Mouse (Mus musculus) lung, embryonic 15.5 days (tissue): Measurements from ENCODE around the gene Syne2. TPM values are rescaled to one million over a fixed set of nuclear protein-coding genes. Genes with fewer than 3 reads are reported as not detected.

Source experiments
- ATAC-seq: fragments of 200-750 bp; cut with Nextera tagmentation; 2 replicates; pipeline ENCODE4 v1.8.0; 2017; ENCODE audit warnings: moderate number of reproducible peaks, borderline replicate concordance; ENCODE audit not compliant: low FRiP score, low TSS enrichment; ENCODE audit errors: extremely low read depth
- H3K27ac ChIP-seq: fragments of 300-500 bp; sonication (generic); 2 replicates; pipeline ENCODE4 v1.5.1; 2015; ENCODE audit warnings: moderate library complexity, mild to moderate bottlenecking, inconsistent platforms
- H3K27me3 ChIP-seq: fragments of 300-500 bp; sonication (generic); 2 replicates; pipeline ENCODE4 v1.6.1; 2015; ENCODE audit warnings: inconsistent platforms
- H3K36me3 ChIP-seq: fragments of 300-500 bp; sonication (generic); 2 replicates; pipeline ENCODE4 v1.6.1; 2015; ENCODE audit warnings: inconsistent platforms
- H3K4me1 ChIP-seq: fragments of 300-500 bp; sonication (generic); 2 replicates; pipeline ENCODE4 v1.6.1; 2015; ENCODE audit warnings: inconsistent platforms
- H3K4me2 ChIP-seq: fragments of 300-500 bp; sonication (generic); 2 replicates; pipeline ENCODE4 v1.6.1; 2015; ENCODE audit warnings: inconsistent platforms, mild to moderate bottlenecking, moderate library complexity
- H3K4me3 ChIP-seq: fragments of 300-500 bp; sonication (generic); 2 replicates; pipeline ENCODE4 v1.5.1; 2015; ENCODE audit warnings: mild to moderate bottlenecking, inconsistent platforms
- H3K9ac ChIP-seq: fragments of 300-500 bp; sonication (generic); 2 replicates; pipeline ENCODE4 v1.6.1; 2015; ENCODE audit warnings: inconsistent platforms
- H3K9me3 ChIP-seq: fragments of 300-500 bp; sonication (generic); 2 replicates; pipeline ENCODE4 v1.6.1; 2016; ENCODE audit warnings: inconsistent platforms
- WGBS: fragments of 180-500 bp; shearing (Covaris S2); methylation state at CpG from one replicate; pipeline ENCODE4 v1.1.7; 2015; 5-methylcytosine and 5-hydroxymethylcytosine counted together
- polyA plus RNA-seq: library from polyadenylated mRNA; unstranded; fragments of >200 nt; fragmentation: Nextera tagmentation; extraction: Ambion mirVana; gene quantifications from 2 replicates; pipeline ENCODE4 v1.2.1, GENCODE M21; 2015

Syne2 gene
- polyA plus RNA-seq, 1 experiment from 2014 or later, result 67.2 TPM

DNA sequence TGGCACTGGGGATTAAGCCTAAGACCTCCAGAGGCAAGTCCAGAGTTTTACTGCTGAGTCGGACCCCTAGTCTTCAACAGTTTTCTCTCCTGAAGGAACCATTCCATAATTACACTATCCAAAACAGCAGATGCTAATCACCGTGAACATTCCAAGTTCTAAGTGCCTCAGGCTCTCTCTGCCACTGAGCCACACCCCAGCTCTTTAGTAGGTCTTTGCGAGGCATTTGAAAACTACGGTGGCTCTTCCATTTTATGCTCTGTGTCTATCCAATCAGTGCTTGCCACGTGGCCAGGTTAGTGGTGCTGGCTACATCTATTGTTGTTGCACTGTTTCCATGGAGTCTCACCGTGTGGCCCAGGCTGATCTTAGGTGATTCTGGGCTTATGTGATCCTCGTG is 68.2 kb downstream of the Syne2 start:
- H3K36me3 ChIP-seq, result peaks cover 16% of the 10 kb centered on the region; the same call in 1 of the 2 replicates
- H3K9ac ChIP-seq, result no peak overlapping the region
- ATAC-seq, result no peak
- no peak overlapping the region for H3K4me3 ChIP-seq
- H3K27me3 ChIP-seq, result no peaks in the 10 kb centered on the region
- H3K4me1 ChIP-seq, result 0 out of 2 replicates have a peak, but pooled peaks cover 4% of the 10 kb centered on the region
- no peak overlapping the region for H3K4me2 ChIP-seq
- no peaks in the 10 kb centered on the region for H3K9me3 ChIP-seq
- H3K27ac ChIP-seq, result no peak overlapping the region
- 82% methylated on average over 7 of the region's 7 CpGs for WGBS

DNA sequence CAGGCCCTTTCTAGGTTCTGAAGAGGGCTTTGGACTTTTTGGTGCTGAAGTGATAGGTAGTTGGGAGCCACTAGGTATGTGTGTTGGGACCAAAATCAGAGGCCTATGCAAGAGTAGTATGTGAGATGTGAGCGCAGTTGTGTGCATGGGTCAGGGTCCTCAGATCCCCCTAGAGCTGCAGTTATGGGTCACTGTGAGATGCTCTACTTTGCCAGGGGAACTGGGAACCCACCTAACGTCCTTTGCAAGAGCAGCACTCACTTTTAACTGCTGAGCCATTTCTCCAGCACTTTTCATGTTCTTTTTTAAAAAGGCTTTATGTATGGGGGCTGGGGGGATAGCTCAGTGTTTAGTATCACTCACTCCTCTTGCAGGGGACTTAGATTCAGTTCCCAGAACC is 69.0 kb downstream of the Syne2 start:
- H3K9ac ChIP-seq, result no peak overlapping the region
- H3K9me3 ChIP-seq, result no peaks in the 10 kb centered on the region
- no peak overlapping the region for H3K4me2 ChIP-seq
- no peaks in the 10 kb centered on the region for H3K4me1 ChIP-seq
- WGBS, result 73% methylated on average over 2 of the region's 2 CpGs
- H3K27ac ChIP-seq, result no peak overlapping the region
- no peaks in the 10 kb centered on the region for H3K27me3 ChIP-seq
- no peak overlapping the region for H3K4me3 ChIP-seq
- no peak for ATAC-seq
- H3K36me3 ChIP-seq, result peaks cover 16% of the 10 kb centered on the region; the same call in 1 of the 2 replicates

DNA sequence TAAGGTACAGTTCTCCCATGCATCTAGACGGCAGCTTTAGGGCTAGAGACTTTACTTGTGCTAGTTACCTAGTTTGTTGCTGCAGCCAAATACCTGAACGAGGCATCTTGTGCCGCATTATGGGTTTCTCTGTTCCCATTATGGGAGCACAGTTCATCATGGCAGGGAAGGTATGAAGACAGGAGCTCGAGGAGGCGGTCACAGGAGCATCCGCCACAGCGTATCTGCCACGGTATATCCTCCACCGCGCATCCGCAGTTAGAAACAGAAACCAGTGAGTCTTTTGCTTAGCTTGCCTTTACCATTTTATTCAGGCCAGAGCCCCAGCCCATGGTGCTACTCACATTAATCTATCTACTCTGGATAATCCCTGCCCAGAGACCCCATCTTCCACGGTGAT is 70.8 kb downstream of the Syne2 start:
- H3K36me3 ChIP-seq, result peaks cover 19% of the 10 kb centered on the region; the same call in 1 of the 2 replicates
- H3K9me3 ChIP-seq, result no peaks in the 10 kb centered on the region
- no peak overlapping the region for H3K27ac ChIP-seq
- no peak for ATAC-seq
- H3K9ac ChIP-seq, result no peak overlapping the region
- no peak overlapping the region for H3K4me3 ChIP-seq
- no peak overlapping the region for H3K4me2 ChIP-seq
- no peaks in the 10 kb centered on the region for H3K27me3 ChIP-seq
- H3K4me1 ChIP-seq, result no peaks in the 10 kb centered on the region
- WGBS, result 95% methylated on average over 12 of the region's 12 CpGs

DNA sequence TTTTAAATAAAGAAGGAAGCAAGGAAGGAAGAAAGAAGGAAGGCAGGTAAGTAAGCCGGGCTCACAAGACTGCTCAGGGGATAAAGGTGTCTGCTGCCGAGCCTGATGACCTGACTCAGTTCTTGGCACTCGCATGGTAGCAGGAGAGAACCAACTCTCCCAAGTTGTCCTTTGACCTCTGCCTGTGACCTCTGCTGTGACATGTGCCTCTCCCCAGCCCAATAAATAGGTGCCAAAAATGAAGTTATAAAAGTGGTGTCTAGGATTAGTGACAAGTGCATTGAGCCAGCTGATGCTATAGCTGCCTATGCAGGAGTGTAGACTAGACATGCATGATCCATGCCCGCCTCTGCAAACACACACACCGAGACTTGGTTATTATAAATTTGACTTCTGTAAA is 73.3 kb downstream of the Syne2 start:
- WGBS, result 91% methylated on average over 5 of the region's 5 CpGs
- Histone ChIP-seq H3K27me3 (no peaks in the 10 kb centered on the region), H3K9ac (no peak overlapping the region), H3K4me1 (no peaks in the 10 kb centered on the region), H3K36me3 (peaks cover 22% of the 10 kb centered on the region; the same call in 1 of the 2 replicates), H3K9me3 (no peaks in the 10 kb centered on the region), H3K4me3 (no peak overlapping the region), H3K27ac (no peak overlapping the region), H3K4me2 (no peak overlapping the region)
- no peak for ATAC-seq

DNA sequence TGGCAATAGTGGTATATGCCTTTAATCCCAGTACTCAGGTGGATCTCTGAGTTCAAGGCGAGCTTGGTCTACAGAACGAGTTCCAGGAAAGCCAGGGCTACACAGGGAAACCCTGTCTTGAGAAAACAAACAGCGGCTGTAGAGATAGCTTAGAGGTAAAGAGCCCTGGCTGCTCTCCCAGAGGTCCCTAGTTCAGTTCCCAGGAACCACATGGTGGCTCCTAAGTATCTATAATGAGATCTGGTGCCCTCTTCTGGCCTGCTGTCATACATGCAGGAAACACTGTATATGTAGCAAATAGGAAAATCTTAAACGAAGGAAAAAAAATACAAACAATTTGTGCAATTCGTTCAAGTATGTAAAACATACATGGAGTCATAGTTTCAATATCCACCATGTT is 75.5 kb downstream of the Syne2 start:
- Histone ChIP-seq H3K36me3 (peaks cover 28% of the 10 kb centered on the region; the same call in 1 of the 2 replicates), H3K4me1 (no peaks in the 10 kb centered on the region), H3K9ac (no peak overlapping the region), H3K27ac (no peak overlapping the region), H3K9me3 (no peaks in the 10 kb centered on the region), H3K4me3 (no peak overlapping the region), H3K27me3 (no peaks in the 10 kb centered on the region), H3K4me2 (no peak overlapping the region)
- WGBS, result 61% methylated on average over 5 of the region's 5 CpGs
- ATAC-seq, result no peak

DNA sequence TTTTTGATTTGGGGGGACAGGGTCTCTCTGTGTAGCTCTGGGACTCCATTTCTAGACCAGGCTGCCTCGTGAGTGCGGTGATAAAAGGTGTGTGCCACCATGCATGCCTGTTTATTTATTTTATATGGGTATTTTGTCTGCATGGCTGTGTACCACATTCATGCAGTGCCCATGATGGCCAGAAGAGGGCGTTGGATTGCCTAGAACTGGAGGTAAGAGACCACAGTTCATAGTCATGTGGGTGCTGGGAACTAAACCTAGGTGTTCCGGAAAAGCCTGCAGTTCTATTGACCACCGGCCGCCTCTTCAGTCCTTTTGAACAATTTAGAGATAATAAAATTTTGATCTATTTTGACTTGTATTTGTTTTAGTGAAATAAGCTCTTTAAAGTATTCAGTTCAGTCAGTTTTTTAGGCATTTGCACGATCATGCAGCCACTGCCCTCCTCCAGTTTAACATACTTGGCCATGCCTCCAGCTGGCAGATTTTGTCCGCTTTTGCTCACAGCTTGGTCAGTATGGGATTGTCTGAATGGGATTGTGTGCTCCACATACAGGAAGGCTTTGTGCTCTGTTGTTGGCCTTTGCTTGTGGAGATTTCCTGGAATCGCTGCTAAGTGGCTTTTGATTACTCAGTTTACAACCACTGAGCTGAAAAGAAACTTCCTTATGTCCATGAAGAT is 76.5 kb downstream of the Syne2 start:
- H3K9me3 ChIP-seq, result no peaks in the 10 kb centered on the region
- H3K27me3 ChIP-seq, result no peaks in the 10 kb centered on the region
- 80% methylated on average over 9 of the region's 9 CpGs for WGBS
- H3K4me2 ChIP-seq, result no peak overlapping the region
- peaks cover 22% of the 10 kb centered on the region; the same call in 1 of the 2 replicates for H3K36me3 ChIP-seq
- no peak for ATAC-seq
- no peak overlapping the region for H3K4me3 ChIP-seq
- no peaks in the 10 kb centered on the region for H3K4me1 ChIP-seq
- no peak overlapping the region for H3K9ac ChIP-seq
- H3K27ac ChIP-seq, result no peak overlapping the region

DNA sequence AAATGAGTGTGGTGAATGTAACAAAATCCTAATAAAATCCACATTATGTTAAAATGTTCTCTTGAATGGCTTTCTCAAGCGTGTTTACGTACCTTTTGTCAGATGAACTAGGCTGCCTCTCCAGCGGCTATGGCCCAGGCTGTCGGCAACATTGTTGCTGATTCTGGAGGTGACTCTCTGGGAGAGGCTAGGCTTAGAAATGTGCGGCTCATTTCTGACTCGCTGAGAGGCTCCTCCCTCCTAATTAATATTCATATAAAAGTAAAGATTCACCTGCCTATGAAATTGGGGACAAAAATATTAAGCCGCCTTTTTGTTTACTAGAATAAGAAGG is 77.0 kb downstream of the Syne2 start:
- Histone ChIP-seq H3K27ac (no peak overlapping the region), H3K27me3 (no peaks in the 10 kb centered on the region), H3K4me2 (no peak overlapping the region), H3K4me1 (no peaks in the 10 kb centered on the region), H3K9ac (no peak overlapping the region), H3K4me3 (no peak overlapping the region), H3K36me3 (peaks cover 22% of the 10 kb centered on the region; the same call in 1 of the 2 replicates), H3K9me3 (no peaks in the 10 kb centered on the region)
- no peak for ATAC-seq
- 85% methylated on average over 7 of the region's 7 CpGs for WGBS

DNA sequence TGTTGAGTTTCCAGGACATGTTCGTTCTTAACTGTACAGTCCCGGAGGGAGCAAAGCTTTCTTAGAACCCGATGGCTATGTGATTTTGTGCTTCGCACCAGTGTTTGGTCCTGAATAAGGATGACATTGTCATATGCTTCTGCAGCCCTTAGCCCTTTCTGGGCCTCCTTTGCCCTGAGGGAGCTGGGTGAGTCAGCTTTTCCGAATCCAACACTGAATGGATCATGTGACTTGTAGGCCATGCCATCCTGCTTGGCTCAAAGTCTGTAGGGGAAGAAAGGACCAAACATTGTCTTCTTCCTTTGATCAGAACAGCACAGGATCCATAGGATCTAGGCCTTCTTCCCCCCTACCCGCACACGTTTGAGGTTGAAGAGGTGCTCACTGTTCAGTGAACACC is 79.9 kb downstream of the Syne2 start:
- 90% methylated on average over 7 of the region's 7 CpGs for WGBS
- Histone ChIP-seq H3K27ac (no peak overlapping the region), H3K9me3 (no peaks in the 10 kb centered on the region), H3K4me3 (no peak overlapping the region), H3K4me1 (no peaks in the 10 kb centered on the region), H3K36me3 (peaks cover 18% of the 10 kb centered on the region; the same call in 1 of the 2 replicates), H3K9ac (no peak overlapping the region), H3K27me3 (no peaks in the 10 kb centered on the region), H3K4me2 (no peak overlapping the region)
- ATAC-seq, result no peak

DNA sequence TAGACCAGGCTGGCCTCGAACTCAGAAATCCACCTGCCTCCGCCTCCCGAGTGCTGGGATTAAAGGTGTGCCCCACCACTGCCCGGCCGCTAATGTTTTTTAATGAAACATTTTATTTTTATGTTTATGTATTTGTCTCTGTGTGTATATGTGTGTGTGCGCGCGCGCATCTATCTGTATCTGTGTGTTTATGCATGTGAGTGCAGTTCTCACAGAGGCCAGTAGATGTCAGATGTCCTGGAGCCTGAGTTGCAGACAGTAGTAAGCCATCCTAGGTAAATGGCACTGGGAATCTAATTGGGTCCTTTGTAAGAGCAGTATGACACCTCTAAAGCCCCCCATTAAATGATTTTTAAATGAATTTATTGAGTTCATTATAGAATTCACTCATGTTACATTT is 83.8 kb downstream of the Syne2 start:
- peaks cover 19% of the 10 kb centered on the region; the same call in 1 of the 2 replicates for H3K36me3 ChIP-seq
- H3K9me3 ChIP-seq, result no peaks in the 10 kb centered on the region
- no peak for ATAC-seq

DNA sequence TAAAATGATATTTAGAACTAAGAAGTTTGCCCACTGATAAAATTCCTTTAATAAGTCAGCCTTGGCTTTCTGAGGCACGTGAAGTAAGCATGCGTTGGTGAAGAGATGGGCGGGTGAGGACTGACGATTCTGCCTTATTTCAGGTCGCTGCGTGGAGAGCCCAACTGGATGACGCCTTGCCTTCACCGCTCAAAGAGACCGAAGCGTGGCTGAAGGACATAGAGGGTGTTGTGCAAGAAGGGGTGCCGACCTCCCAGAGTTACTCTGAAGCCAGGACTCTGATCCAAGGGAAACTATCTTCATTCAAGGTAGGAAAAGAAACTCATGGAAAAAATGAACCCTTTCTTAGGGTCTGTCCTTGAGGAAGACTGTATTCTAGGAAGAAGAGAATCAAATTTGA is 86.1 kb downstream of the Syne2 start:
- no peak overlapping the region for H3K27ac ChIP-seq
- H3K27me3 ChIP-seq, result no peaks in the 10 kb centered on the region
- no peaks in the 10 kb centered on the region for H3K4me1 ChIP-seq
- no peak for ATAC-seq
- H3K36me3 ChIP-seq, result peaks cover 11% of the 10 kb centered on the region; the same call in 1 of the 2 replicates
- H3K9me3 ChIP-seq, result no peaks in the 10 kb centered on the region
- no peak overlapping the region for H3K4me2 ChIP-seq
- no peak overlapping the region for H3K9ac ChIP-seq
- WGBS, result 87% methylated on average over 11 of the region's 11 CpGs
- no peak overlapping the region for H3K4me3 ChIP-seq

More for the DNA sequence above, 83.8 kb downstream of the Syne2 start:
- H3K27ac ChIP-seq, result no peak overlapping the region
- no peaks in the 10 kb centered on the region for H3K4me1 ChIP-seq
- no peak overlapping the region for H3K4me2 ChIP-seq
- 97% methylated on average over 9 of the region's 9 CpGs for WGBS
- no peak overlapping the region for H3K4me3 ChIP-seq
- H3K9ac ChIP-seq, result no peak overlapping the region
- no peaks in the 10 kb centered on the region for H3K27me3 ChIP-seq

DNA sequence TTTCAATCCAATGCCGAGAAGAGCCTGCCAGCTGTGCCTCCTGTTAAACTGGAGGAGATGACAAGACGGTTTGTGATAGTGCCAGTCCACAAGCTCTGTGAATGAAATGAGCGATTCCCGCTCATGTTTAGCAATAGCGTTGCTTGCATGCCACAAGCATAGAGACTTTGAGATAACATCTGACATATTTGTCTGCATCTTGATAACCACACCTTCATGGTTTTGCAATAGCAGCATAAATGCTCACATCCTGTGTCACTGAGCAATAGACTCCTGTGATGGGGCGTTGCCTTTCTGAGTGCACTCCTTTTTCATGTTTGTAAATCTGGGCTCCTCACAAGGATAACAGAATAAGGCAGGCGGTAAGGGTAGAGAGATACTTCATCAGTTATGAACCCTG is 87.4 kb downstream of the Syne2 start:
- Histone ChIP-seq H3K4me2 (no peak overlapping the region), H3K4me3 (no peak overlapping the region), H3K9me3 (no peaks in the 10 kb centered on the region), H3K36me3 (peaks cover 11% of the 10 kb centered on the region; the same call in 1 of the 2 replicates), H3K9ac (no peak overlapping the region), H3K27me3 (no peaks in the 10 kb centered on the region), H3K4me1 (no peaks in the 10 kb centered on the region), H3K27ac (no peak overlapping the region)
- ATAC-seq, result no peak
- 86% methylated on average over 7 of the region's 7 CpGs for whole genome bisulfite sequencing

DNA sequence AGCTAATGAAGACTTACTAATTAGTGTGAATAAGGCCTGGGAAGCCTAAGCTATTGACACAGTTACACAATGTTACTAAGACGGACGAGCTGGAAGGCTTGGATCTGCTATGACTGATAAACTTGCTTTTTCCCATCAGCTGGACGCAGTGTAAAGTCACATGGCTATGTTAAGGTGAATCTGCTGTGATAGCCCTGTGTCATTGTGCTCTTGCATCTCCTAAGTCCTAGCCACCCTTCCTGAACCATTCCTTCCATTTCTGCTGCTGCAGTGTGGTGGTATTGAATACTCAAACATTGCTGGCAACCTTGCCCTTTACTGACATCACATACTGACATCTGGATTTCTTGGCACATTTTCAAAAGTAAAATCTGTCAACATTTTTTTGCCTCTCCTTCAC is 90.5 kb downstream of the Syne2 start:
- H3K4me3 ChIP-seq, result no peak overlapping the region
- no peaks in the 10 kb centered on the region for H3K27me3 ChIP-seq
- H3K36me3 ChIP-seq, result peaks cover 25% of the 10 kb centered on the region; the same call in 1 of the 2 replicates
- no peak overlapping the region for H3K4me2 ChIP-seq
- no peaks in the 10 kb centered on the region for H3K9me3 ChIP-seq
- H3K27ac ChIP-seq, result no peak overlapping the region
- WGBS, result 72% methylated on average over 3 of the region's 3 CpGs
- H3K9ac ChIP-seq, result no peak overlapping the region
- no peaks in the 10 kb centered on the region for H3K4me1 ChIP-seq
- ATAC-seq, result no peak
